Mouse (Mus musculus): ENCODE data around the gene Eif5a.

GRCm38 (mm10) chr11:69877878-69878277 is 43.9 kb downstream of the Eif5a start, which contains the start of gene Tmem95:
- TF ChIP-seq CTCF (IDR thresholded peaks at IDR 0.05; ENCODE audit: borderline replicate concordance, control insufficient read depth, extremely low read depth, insufficient read depth, low read length, poor library complexity) = no peak
- TF ChIP-seq POLR2A (IDR thresholded peaks at IDR 0.05; ENCODE audit: control insufficient read depth, extremely low read depth, insufficient read depth, low read length, poor library complexity) = no peak
